Mouse (Mus musculus) forebrain, embryonic 15.5 days (tissue): Measurements from ENCODE around the gene Rimbp3. TPM values are rescaled to one million over a fixed set of nuclear protein-coding genes. Genes with fewer than 3 reads are reported as not detected.
"Not testable (repeated sequence)": the region's sequence is repeated elsewhere in the genome, so short reads cannot be mapped to it uniquely, and the experiment has no call there.

Source experiments
- ATAC-seq: fragments of 200-750 bp; cut with Nextera tagmentation; replicated peaks from 2 replicates; pipeline ENCODE4 v1.8.0; 2017; ENCODE audit warnings: mild to moderate bottlenecking, moderate TSS enrichment, moderate library complexity
- H3K27ac ChIP-seq: fragments of 300-500 bp; sonication (generic); replicated peaks from 2 replicates; pipeline ENCODE4 v1.5.1; 2015; ENCODE audit warnings: mild to moderate bottlenecking, inconsistent platforms
- H3K27me3 ChIP-seq: fragments of 300-500 bp; sonication (generic); 2 replicates; pipeline ENCODE4 v1.6.1; 2015; ENCODE audit warnings: inconsistent platforms
- H3K36me3 ChIP-seq: fragments of 300-500 bp; sonication (generic); 2 replicates; pipeline ENCODE4 v1.6.1; 2015; ENCODE audit warnings: mild to moderate bottlenecking, inconsistent platforms
- H3K4me1 ChIP-seq: fragments of 300-500 bp; sonication (generic); 2 replicates; pipeline ENCODE4 v1.6.1; 2015; ENCODE audit warnings: inconsistent platforms
- H3K4me2 ChIP-seq: fragments of 300-500 bp; sonication (generic); replicated peaks from 2 replicates; pipeline ENCODE4 v1.6.1; 2015; ENCODE audit warnings: mild to moderate bottlenecking, inconsistent platforms
- H3K4me3 ChIP-seq: fragments of 300-500 bp; sonication (generic); 2 replicates; pipeline ENCODE4 v1.5.1; 2015; ENCODE audit warnings: mild to moderate bottlenecking, inconsistent platforms
- H3K9ac ChIP-seq: fragments of 300-500 bp; sonication (generic); replicated peaks from 2 replicates; pipeline ENCODE4 v1.6.1; 2015; ENCODE audit warnings: mild to moderate bottlenecking, inconsistent platforms
- H3K9me3 ChIP-seq: fragments of 300-500 bp; sonication (generic); 2 replicates; pipeline ENCODE4 v1.6.1; 2016; ENCODE audit warnings: inconsistent platforms
- WGBS: fragments of 180-500 bp; shearing (Covaris S2); methylation state at CpG from one replicate; pipeline ENCODE4 v1.1.7; 2015; ENCODE audit warnings: mixed read lengths; 5-methylcytosine and 5-hydroxymethylcytosine counted together
- polyA plus RNA-seq: library from polyadenylated mRNA; unstranded; fragments of >200 nt; fragmentation: Nextera tagmentation; extraction: Ambion mirVana; gene quantifications from 2 replicates; pipeline ENCODE4 v1.2.1, GENCODE M21; 2015

The Rimbp3 gene
- polyA plus RNA-seq: 1.7 TPM in 2 replicates

GRCm38 (mm10) chr16:17208389-17209361 is at the start of gene Rimbp3:
TSS of gene Rimbp3 (plus strand) at chr16:17208603.
- peak within 1 kb of the TSS; percentile 66 for H3K9ac ChIP-seq
- under 1% methylated on average over 85 of the region's 85 CpGs for WGBS
- no peaks in the 10 kb centered on the region for H3K9me3 ChIP-seq
- peak within 1 kb of the TSS; percentile 92 for H3K4me2 ChIP-seq
- H3K4me1 ChIP-seq: peaks cover 22% of the 10 kb centered on the region
- ATAC-seq: peak; percentile 85
- no peaks in the 10 kb centered on the region for H3K36me3 ChIP-seq
- peak within 1 kb of the TSS; percentile 59 for H3K4me3 ChIP-seq
- H3K27me3 ChIP-seq: no peaks in the 10 kb centered on the region
- H3K27ac ChIP-seq: peak within 1 kb of the TSS; percentile 91

GRCm38 (mm10) chr16:17165478-17165877 is 42.9 kb upstream of the Rimbp3 start:
- H3K4me3 ChIP-seq, H3K27ac ChIP-seq, H3K9me3 ChIP-seq, H3K9ac ChIP-seq, H3K4me2 ChIP-seq, H3K27me3 ChIP-seq, ATAC-seq, H3K4me1 ChIP-seq: not testable (repeated sequence)
- peaks cover 27% of the 10 kb centered on the region for H3K36me3 ChIP-seq
- 92% methylated on average over 1 of the region's 1 CpGs for WGBS

DNA sequence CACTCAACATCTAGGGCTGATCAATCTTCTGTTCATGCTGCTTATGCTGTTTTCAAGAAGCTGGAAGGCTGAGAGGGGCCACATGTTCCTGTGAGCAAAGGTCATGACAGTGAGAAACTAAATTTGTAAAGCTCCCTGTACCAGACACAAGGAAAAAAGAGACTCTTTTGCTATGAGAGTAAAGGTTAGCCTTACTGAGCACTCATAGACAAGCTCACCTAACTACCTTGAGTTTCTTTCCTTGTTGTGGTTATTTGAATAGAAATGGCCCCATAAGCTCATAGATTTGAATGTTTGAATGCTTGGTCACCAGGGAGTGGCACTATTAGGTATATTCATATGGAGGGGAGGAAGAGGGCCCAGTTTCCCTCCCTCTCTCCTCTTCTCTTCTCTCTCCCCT is 41.2 kb upstream of the Rimbp3 start:
- H3K9ac ChIP-seq: no peak overlapping the region
- no peak overlapping the region for H3K4me3 ChIP-seq
- H3K4me1 ChIP-seq: no peaks in the 10 kb centered on the region
- no peak overlapping the region for H3K4me2 ChIP-seq
- H3K9me3 ChIP-seq: no peaks in the 10 kb centered on the region
- H3K36me3 ChIP-seq: peaks cover 37% of the 10 kb centered on the region
- no peak overlapping the region for H3K27ac ChIP-seq
- no peaks in the 10 kb centered on the region for H3K27me3 ChIP-seq
- no peak for ATAC-seq

- ATAC-seq: no peak
- Histone ChIP-seq H3K9me3 (no peaks in the 10 kb centered on the region), H3K4me2 (no peak overlapping the region), H3K4me3 (no peak overlapping the region), H3K27me3 (no peaks in the 10 kb centered on the region), H3K27ac (no peak overlapping the region), H3K36me3 (peaks cover 42% of the 10 kb centered on the region), H3K4me1 (no peaks in the 10 kb centered on the region), H3K9ac (no peak overlapping the region)
- WGBS: 93% methylated on average over 5 of the region's 5 CpGs
These were observed 40.4 kb upstream of the Rimbp3 start for GRCm38 (mm10) chr16:17168049-17168448.

DNA sequence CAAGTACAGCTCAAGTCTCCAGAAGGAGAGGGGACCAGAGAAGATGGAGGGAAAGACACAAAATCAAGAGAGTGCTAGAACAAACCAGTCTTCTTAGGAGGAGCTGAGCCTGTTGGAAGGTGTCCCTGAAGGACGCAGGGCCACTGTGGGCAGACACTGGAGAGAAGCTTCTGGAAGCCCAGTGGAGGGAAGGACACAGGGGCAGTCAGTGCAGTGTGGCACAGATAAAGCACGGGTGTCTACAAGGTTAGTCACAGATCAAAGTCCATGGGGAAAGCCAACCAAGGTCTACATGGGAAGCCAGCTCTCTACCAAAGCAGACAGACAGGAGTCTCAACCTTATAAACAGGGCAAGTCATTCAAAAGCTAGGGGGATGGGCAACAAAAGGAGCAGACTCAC is 32.6 kb upstream of the Rimbp3 start:
- no peak overlapping the region for H3K9ac ChIP-seq
- ATAC-seq: no peak
- 89% methylated on average over 2 of the region's 2 CpGs for WGBS
- H3K4me3 ChIP-seq: no peak overlapping the region
- H3K27me3 ChIP-seq: no peaks in the 10 kb centered on the region
- H3K27ac ChIP-seq: no peak overlapping the region
- H3K36me3 ChIP-seq: peaks cover 27% of the 10 kb centered on the region
- no peaks in the 10 kb centered on the region for H3K4me1 ChIP-seq
- no peaks in the 10 kb centered on the region for H3K9me3 ChIP-seq
- H3K4me2 ChIP-seq: no peak overlapping the region

- Histone ChIP-seq H3K9ac (no peak overlapping the region), H3K27me3 (no peaks in the 10 kb centered on the region), H3K4me1 (no peaks in the 10 kb centered on the region), H3K27ac (no peak overlapping the region), H3K4me3 (no peak overlapping the region), H3K4me2 (no peak overlapping the region), H3K9me3 (no peaks in the 10 kb centered on the region), H3K36me3 (peaks cover 11% of the 10 kb centered on the region)
- 96% methylated on average over 1 of the region's 1 CpGs for WGBS
- ATAC-seq: no peak
These were observed 30.7 kb upstream of the Rimbp3 start for GRCm38 (mm10) chr16:17177623-17178170.

- Histone ChIP-seq H3K4me2 (no peak overlapping the region), H3K27ac (no peak overlapping the region), H3K36me3 (0 out of 2 replicates have a peak, but pooled peaks cover under 1% of the 10 kb centered on the region), H3K27me3 (no peaks in the 10 kb centered on the region), H3K9ac (no peak overlapping the region), H3K9me3 (no peaks in the 10 kb centered on the region), H3K4me1 (no peaks in the 10 kb centered on the region), H3K4me3 (no peak overlapping the region)
- no peak for ATAC-seq
- 95% methylated on average over 3 of the region's 3 CpGs for WGBS
These were observed 28.7 kb upstream of the Rimbp3 start for GRCm38 (mm10) chr16:17179706-17180105.

GRCm38 (mm10) chr16:17181382-17181781 is 27.0 kb upstream of the Rimbp3 start:
- H3K4me1 ChIP-seq: no peaks in the 10 kb centered on the region
- H3K4me2 ChIP-seq: no peak overlapping the region
- H3K27me3 ChIP-seq: no peaks in the 10 kb centered on the region
- H3K9ac ChIP-seq: no peak overlapping the region
- no peak overlapping the region for H3K27ac ChIP-seq
- no peak for ATAC-seq
- no peak overlapping the region for H3K4me3 ChIP-seq
- 0 out of 2 replicates have a peak, but pooled peaks cover 3% of the 10 kb centered on the region for H3K36me3 ChIP-seq
- H3K9me3 ChIP-seq: no peaks in the 10 kb centered on the region
- 84% methylated on average over 4 of the region's 4 CpGs for WGBS

DNA sequence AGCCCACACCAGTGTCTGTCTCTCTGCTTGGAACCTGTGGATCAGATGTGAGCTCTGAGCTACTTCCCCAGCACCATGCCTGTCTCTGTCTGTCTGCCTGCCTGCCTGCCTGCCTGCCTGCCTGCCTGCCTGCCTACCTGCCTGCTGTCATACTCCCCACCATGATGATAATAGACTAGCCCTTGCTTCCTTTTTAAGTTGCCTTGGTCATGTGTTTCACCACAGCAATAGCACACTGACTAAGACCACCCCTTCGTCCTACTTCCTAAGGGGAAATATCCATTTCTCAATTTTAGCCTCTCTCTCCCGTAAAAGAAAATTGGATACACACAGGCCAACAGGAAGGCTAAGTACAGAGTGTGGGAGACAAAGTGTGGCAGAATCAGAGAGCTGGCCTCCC is 26.3 kb upstream of the Rimbp3 start:
- no peak overlapping the region for H3K4me3 ChIP-seq
- H3K4me2 ChIP-seq: no peak overlapping the region
- H3K27ac ChIP-seq: no peak overlapping the region
- H3K9me3 ChIP-seq: no peaks in the 10 kb centered on the region
- no peak for ATAC-seq
- H3K27me3 ChIP-seq: no peaks in the 10 kb centered on the region
- H3K36me3 ChIP-seq: 0 out of 2 replicates have a peak, but pooled peaks cover 3% of the 10 kb centered on the region
- H3K4me1 ChIP-seq: no peaks in the 10 kb centered on the region
- WGBS: 88% methylated on average over 2 of the region's 2 CpGs
- no peak overlapping the region for H3K9ac ChIP-seq

DNA sequence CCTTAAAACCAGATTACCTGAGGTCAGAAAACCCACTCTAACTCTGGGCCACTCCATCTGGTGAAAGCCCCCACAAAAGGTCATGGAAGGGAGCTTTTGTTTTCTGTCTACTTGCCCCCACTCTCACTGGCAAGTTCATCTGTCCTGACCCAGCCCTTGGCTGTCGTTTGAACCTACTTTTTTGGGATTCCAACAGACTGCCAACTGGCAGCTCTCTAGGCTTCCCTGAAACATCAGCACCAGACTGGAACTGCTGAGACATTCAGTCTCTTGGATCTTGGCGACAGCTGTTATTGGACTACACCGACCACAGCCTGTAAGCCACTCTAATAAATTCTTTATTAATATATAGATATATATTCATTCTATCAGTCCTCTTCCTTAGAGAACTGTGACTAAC is 25.4 kb upstream of the Rimbp3 start:
- H3K9ac ChIP-seq: no peak overlapping the region
- no peaks in the 10 kb centered on the region for H3K9me3 ChIP-seq
- 85% methylated on average over 3 of the region's 3 CpGs for WGBS
- H3K27me3 ChIP-seq: no peaks in the 10 kb centered on the region
- H3K4me3 ChIP-seq: no peak overlapping the region
- no peaks in the 10 kb centered on the region for H3K4me1 ChIP-seq
- H3K27ac ChIP-seq: no peak overlapping the region
- no peak for ATAC-seq
- no peak overlapping the region for H3K4me2 ChIP-seq
- 0 out of 2 replicates have a peak, but pooled peaks cover 3% of the 10 kb centered on the region for H3K36me3 ChIP-seq

DNA sequence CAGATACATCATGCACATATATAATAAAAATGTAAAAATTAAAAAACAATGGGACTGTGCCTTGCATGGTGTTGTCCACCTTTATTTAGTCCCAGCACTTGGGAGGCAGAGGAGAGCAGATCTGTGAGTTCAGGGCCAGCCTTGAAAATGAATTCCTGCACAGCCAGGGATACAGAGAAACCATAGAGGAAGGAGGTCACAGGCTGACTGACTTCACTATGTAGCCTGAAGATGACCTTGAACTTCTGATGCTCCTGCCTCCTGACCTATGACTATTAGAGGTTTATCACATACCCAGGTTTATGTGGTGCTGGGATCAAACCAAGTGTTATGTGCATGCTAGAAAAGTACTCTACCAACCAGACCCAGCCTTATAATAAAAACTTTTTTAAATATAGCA is 22.9 kb upstream of the Rimbp3 start:
- no peak overlapping the region for H3K4me3 ChIP-seq
- no peaks in the 10 kb centered on the region for H3K9me3 ChIP-seq
- H3K27me3 ChIP-seq: no peaks in the 10 kb centered on the region
- H3K36me3 ChIP-seq: 0 out of 2 replicates have a peak, but pooled peaks cover 3% of the 10 kb centered on the region
- no peak overlapping the region for H3K27ac ChIP-seq
- no peak for ATAC-seq
- no peak overlapping the region for H3K4me2 ChIP-seq
- no peak overlapping the region for H3K9ac ChIP-seq
- H3K4me1 ChIP-seq: no peaks in the 10 kb centered on the region

DNA sequence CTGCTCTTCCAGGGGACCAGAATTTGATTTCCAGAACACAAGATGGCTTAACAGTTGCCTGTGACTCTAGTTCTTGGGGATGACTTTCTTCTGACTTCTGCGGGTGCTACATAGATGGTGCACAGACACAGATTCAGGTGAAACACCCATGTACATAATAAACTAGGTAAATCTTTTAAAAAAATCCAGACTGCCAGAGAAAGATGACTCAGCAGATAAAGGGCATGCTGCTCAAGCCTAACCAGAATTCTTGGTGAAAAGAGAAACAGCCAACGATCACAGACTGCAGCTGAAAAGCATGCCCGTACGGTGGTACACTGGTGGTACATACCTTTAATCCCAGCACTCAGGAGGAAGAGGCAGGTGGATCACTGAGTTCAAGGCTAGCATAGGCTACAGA is 14.6 kb upstream of the Rimbp3 start:
- H3K9me3 ChIP-seq: no peaks in the 10 kb centered on the region
- H3K4me2 ChIP-seq: no peak overlapping the region
- H3K36me3 ChIP-seq: no peaks in the 10 kb centered on the region
- no peaks in the 10 kb centered on the region for H3K27me3 ChIP-seq
- H3K9ac ChIP-seq: no peak overlapping the region
- H3K27ac ChIP-seq: no peak overlapping the region
- H3K4me1 ChIP-seq: peaks cover 2% of the 10 kb centered on the region; the same call in 1 of the 2 replicates
- WGBS: 90% methylated on average over 4 of the region's 4 CpGs
- no peak overlapping the region for H3K4me3 ChIP-seq
- ATAC-seq: no peak
